Mouse (Mus musculus) erythroblast, embryonic 14.5 days (primary cell): ENCODE measurements around the gene Gm3646. TPM values are rescaled to one million over a fixed set of nuclear protein-coding genes. Genes with fewer than 3 reads are reported as not detected.

Source experiments
- H3K27me3 ChIP-seq: 2 replicates; pipeline ENCODE4 v1.6.1; 2012; ENCODE audit warnings: inconsistent platforms; ENCODE audit not compliant: control insufficient read depth
- H3K36me3 ChIP-seq: 2 replicates; pipeline ENCODE4 v1.6.1; 2012; ENCODE audit warnings: mild to moderate bottlenecking, inconsistent platforms; ENCODE audit not compliant: control insufficient read depth
- H3K4me1 ChIP-seq: 2 replicates; pipeline ENCODE4 v1.6.1; 2012; ENCODE audit warnings: inconsistent platforms; ENCODE audit not compliant: control insufficient read depth
- H3K4me3 ChIP-seq: replicated peaks from 2 replicates; pipeline ENCODE3; 2012; ENCODE audit warnings: moderate library complexity, mild to moderate bottlenecking, inconsistent platforms
- H3K9me3 ChIP-seq: 2 replicates; pipeline ENCODE4 v1.6.1; 2012; ENCODE audit warnings: low read length, inconsistent platforms, mixed read lengths; ENCODE audit not compliant: control insufficient read depth
- GATA1 ChIP-seq: IDR thresholded peaks from 2 replicates; pipeline ENCODE4 v1.6.1; 2012; ENCODE audit warnings: low read length, inconsistent platforms, mixed read lengths
- TAL1 ChIP-seq: IDR thresholded peaks from 3 replicates; pipeline ENCODE4 v1.6.1; 2012; ENCODE audit warnings: low read length, inconsistent platforms, mixed read lengths
- polyA plus RNA-seq: library from polyadenylated mRNA; stranded (reverse); fragments of >175 nt; gene quantifications from 2 replicates; pipeline ENCODE4 v1.2.3, GENCODE M21; 2012

Gene Gm3646
- polyA plus RNA-seq, 1 experiment, result not detected

DNA sequence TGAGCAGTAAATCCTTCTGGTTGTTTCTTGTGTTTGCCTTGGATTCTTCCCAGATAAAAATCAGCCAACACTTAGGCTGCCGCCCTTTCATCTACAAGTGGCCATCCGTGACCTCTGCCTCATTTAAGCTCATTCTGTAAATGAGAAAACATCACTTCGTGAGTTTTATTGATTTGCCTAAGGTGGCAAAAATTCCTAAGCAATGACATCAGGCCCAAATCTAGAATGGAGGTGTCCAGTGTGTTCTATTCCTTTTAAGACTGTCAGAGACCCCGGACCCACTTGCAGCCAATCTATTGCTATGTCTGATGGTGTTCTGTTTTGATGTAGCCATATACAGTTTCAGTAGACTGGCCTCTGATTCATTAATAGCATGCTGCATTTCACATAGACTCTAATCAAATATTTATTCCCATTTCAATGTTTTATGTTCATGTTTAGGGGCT, 26.5 kb upstream of the Gm3646 start:
- TF ChIP-seq GATA1 (no peak), TAL1 (no peak)
- Histone ChIP-seq H3K4me1 (no peaks in the 10 kb centered on the region), H3K9me3 (no peaks in the 10 kb centered on the region), H3K27me3 (no peaks in the 10 kb centered on the region), H3K4me3 (no peak overlapping the region), H3K36me3 (no peaks in the 10 kb centered on the region)

DNA sequence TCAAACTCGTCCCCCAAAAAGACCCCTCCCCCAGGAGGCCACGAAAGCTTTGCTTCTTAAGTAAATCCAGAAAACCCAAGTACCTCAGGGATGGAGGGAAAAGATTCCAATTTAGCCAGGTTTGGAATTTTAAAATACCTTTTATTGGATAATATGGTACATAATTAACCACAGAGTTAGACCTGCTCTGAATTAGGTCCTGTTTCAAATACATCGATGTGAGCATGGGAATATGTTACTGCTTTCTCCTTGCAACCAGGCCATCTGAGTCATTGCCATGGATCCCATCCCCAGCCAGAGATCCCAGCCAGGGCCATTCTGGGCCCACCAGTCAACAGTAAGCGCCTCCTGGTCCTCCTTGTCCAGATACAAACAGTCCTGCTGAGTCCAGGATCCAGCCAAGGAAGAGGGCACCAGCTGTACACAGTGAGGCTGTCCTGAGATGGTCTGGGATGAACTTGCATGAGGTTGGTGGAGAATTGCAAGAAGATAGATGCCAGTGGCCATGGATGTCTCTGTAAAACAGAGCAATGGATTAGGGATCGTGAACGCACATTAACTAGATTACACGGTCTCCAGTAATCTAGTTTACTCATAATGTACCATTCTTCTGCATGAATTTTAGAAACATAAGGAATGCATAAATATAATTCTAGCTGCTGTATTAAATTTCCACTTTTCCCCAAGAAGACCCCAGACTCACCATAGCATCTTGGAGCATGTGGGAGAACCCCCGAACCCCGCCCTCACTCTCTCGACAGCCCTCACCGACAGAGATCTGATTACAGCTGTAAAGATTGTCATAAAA, 25.9 kb upstream of the Gm3646 start:
- TF ChIP-seq GATA1 (no peak), TAL1 (no peak)
- no peaks in the 10 kb centered on the region for H3K27me3 ChIP-seq
- no peaks in the 10 kb centered on the region for H3K4me1 ChIP-seq
- H3K9me3 ChIP-seq, result no peaks in the 10 kb centered on the region
- H3K36me3 ChIP-seq, result no peaks in the 10 kb centered on the region
- no peak overlapping the region for H3K4me3 ChIP-seq

DNA sequence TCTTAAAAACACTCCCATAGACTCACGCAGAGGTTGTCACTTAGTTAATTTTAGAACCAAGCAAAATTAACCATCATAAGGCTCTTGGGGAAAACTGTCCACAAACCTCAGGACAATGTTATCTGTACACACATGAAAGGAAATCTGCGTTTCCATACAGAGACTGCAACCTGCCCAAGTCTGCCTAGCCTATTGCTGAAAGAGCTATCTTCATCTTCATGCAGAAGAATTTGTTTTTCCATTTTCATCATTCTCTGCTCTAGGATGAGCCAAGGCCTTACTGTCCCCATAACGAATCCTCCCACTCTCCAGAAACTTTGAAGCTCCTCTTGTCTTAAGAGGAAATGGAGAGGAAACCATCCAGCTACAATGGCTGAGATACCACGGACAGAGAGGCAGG, 19.8 kb upstream of the Gm3646 start:
- Histone ChIP-seq H3K4me1 (no peaks in the 10 kb centered on the region), H3K9me3 (no peaks in the 10 kb centered on the region), H3K36me3 (no peaks in the 10 kb centered on the region), H3K27me3 (no peaks in the 10 kb centered on the region), H3K4me3 (no peak overlapping the region)
- TF ChIP-seq GATA1 (no peak), TAL1 (no peak)

DNA sequence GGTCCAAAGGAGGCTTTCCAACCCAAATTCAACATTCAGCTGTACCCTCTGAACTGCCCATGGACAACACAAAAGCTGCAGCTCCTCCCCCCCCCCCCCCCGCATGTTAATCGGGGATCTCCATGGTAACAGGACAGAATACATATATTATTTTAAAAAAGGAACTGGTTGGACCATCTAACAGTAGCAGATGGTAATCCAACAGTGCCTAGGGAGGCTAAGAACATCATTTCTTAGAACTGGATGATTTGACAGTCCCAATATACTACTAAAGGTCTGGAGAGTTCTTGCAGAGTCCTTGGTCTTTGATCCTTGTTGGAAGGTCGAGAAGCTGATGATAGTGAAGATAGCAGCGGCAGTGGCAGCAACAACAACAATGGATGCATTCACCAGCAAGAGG, 19.1 kb upstream of the Gm3646 start:
- H3K9me3 ChIP-seq, result no peaks in the 10 kb centered on the region
- no peaks in the 10 kb centered on the region for H3K36me3 ChIP-seq

DNA sequence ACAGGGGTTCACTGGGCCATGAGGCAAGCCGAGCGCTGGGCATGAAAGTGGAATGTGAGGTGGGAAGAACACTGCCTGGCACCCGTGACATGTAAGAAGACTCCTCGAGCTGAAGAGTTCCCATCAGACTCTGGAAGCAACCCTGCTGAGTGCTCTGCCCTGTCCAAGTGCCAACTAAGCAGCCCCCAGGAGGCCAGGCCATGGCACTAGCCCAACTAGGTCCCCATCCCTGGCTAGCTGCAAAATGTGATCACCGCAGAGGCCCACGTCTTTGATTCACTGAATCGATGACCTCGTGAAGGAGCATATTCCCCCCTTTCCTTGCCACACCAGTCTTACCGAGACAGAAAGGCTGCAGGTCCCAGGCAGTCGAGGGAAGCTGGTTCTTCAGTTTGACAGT, 14.5 kb upstream of the Gm3646 start:
- no peaks in the 10 kb centered on the region for H3K36me3 ChIP-seq
- H3K9me3 ChIP-seq, result no peaks in the 10 kb centered on the region
- H3K27me3 ChIP-seq, result no peaks in the 10 kb centered on the region
- no peak overlapping the region for H3K4me3 ChIP-seq
- TF ChIP-seq GATA1, result no peak
- TF ChIP-seq TAL1, result no peak
- H3K4me1 ChIP-seq, result no peaks in the 10 kb centered on the region

More for the DNA sequence above, 19.1 kb upstream of the Gm3646 start:
- Histone ChIP-seq H3K4me1 (no peaks in the 10 kb centered on the region), H3K4me3 (no peak overlapping the region), H3K27me3 (no peaks in the 10 kb centered on the region)
- TF ChIP-seq TAL1 (no peak), GATA1 (no peak)

DNA sequence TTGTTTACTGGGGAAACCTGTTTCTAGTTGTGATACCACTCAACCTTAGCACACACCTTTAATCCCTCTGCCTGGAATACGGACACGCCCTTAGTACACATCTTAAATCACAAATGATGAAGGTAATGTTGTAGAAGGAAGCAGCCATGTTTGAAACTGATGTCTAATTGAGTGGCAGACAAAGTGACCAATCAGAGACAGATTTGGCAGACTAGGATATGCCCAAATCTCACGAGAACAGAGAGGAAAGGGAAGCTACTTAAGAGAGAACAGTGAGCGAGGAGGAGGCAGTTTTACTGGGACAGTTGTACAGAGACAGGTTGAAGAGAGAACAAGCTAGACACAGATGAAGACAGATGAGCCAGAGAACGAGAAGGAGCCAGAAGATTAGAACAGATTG, 10.6 kb upstream of the Gm3646 start:
- no peak overlapping the region for H3K4me3 ChIP-seq
- TF ChIP-seq GATA1 (no peak), TAL1 (no peak)
- H3K9me3 ChIP-seq, result no peaks in the 10 kb centered on the region
- H3K36me3 ChIP-seq, result no peaks in the 10 kb centered on the region
- H3K27me3 ChIP-seq, result no peaks in the 10 kb centered on the region
- H3K4me1 ChIP-seq, result no peaks in the 10 kb centered on the region

DNA sequence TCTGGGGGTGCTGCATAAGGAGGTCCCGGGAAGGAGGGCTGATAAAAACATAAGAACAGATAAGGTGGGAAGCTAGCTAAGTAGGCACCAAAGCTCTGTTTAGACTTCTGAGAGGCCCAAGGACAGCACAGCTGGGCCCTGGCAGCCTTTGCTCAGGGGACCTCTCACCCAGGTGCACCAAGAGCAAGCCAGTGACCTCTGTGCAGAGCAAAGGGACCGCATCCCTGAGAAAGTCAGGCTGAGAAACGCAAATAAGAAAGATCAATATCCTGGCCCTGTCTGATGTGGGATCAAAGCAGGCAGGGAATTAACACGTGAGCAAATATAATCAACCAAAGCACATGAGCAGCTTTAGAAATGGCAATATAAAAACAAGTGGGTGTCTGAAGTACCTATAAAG, 7.9 kb upstream of the Gm3646 start:
- no peaks in the 10 kb centered on the region for H3K9me3 ChIP-seq

DNA sequence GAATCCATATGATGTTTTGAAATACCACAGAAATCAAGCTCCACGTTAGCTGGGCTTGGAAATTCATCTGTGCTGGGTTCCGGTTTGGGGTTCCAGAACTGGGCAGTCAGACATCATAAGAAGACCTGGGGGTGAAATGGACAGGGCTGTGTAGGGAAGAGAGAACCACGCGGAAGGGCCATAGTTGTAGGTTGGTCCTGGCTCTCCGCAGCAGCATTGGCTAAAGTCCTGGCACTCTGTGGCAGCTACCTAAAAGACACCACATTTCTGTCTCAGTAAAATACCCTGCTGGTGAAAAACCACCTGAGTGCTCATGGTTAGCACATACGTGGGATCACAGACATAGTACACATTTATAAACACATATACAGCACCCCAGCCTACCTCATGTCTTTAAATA, 343 bp downstream of the Gm3646 start:
- H3K4me3 ChIP-seq, result no peak overlapping the region
- H3K27me3 ChIP-seq, result no peaks in the 10 kb centered on the region
- H3K4me1 ChIP-seq, result no peaks in the 10 kb centered on the region
- TF ChIP-seq TAL1 (no peak), GATA1 (no peak)
- H3K9me3 ChIP-seq, result no peaks in the 10 kb centered on the region
- H3K36me3 ChIP-seq, result no peaks in the 10 kb centered on the region

More for the DNA sequence above, 7.9 kb upstream of the Gm3646 start:
- TF ChIP-seq TAL1, result no peak
- TF ChIP-seq GATA1, result no peak
- H3K4me1 ChIP-seq, result no peaks in the 10 kb centered on the region
- no peak overlapping the region for H3K4me3 ChIP-seq
- no peaks in the 10 kb centered on the region for H3K27me3 ChIP-seq
- H3K36me3 ChIP-seq, result no peaks in the 10 kb centered on the region

DNA sequence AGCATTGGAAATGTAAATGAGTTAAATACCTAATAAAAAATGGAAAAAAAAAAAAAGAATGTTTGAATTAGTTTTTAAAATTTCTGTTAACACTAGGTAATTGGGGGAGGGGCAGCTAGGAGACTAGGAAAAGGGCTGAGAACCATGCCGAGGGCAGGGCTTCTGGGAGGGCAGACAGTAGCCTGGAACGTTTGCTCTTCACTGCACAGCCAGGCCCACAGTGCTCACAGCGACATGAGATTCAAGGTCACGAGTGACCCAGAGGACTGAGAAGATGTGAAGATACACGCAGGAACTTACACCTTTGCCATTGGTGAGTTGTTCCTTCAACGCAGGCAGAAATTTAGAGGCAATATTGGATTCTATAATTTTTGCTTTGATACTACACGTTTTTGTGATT, 2.2 kb downstream of the Gm3646 start:
- Histone ChIP-seq H3K36me3 (no peaks in the 10 kb centered on the region), H3K4me3 (no peak overlapping the region), H3K27me3 (no peaks in the 10 kb centered on the region), H3K9me3 (no peaks in the 10 kb centered on the region), H3K4me1 (no peaks in the 10 kb centered on the region)
- TF ChIP-seq GATA1 (no peak), TAL1 (no peak)

DNA sequence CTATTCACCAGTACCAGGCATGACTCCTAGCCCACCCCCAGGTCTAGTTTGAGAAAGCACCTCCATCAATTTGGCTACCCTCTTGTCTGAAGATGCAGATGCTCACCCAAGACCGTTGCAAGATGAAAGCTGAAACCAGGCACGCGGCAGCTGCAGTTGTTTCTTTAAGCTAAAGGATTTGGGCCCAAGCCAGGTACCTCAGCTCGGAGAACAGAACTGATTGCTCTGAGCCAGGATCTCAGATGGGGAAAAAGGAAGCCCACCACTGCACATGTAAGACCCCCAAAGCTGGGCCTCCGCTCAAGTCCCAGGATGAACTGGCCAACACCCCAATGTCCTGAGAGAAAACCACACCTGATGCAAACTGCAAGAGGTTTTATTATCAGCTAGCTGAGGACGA, 7.6 kb downstream of the Gm3646 start:
- H3K4me1 ChIP-seq, result no peaks in the 10 kb centered on the region
- no peaks in the 10 kb centered on the region for H3K27me3 ChIP-seq
- TF ChIP-seq GATA1 (no peak), TAL1 (no peak)
- H3K4me3 ChIP-seq, result no peak overlapping the region
- peaks cover 10% of the 10 kb centered on the region for H3K9me3 ChIP-seq
- H3K36me3 ChIP-seq, result no peaks in the 10 kb centered on the region
